Mouse (Mus musculus): Measurements from ENCODE around the gene Zfhx3. TPM values are rescaled to one million over a fixed set of nuclear protein-coding genes. Genes with fewer than 3 reads are reported as not detected.

The Zfhx3 gene
- polyA plus RNA-seq, 1 experiment: 14.0 TPM

GRCm38 (mm10) chr8:108951560-108951959 is 1009.1 kb downstream of the Zfhx3 start:
- peaks cover under 1% of the 10 kb centered on the region for H3K4me1 ChIP-seq (ENCODE audit: control insufficient read depth, insufficient read depth, low read length)
- no peaks in the 10 kb centered on the region; the same call in 1 of the 2 replicates for H3K27me3 ChIP-seq (ENCODE audit: control insufficient read depth, insufficient read depth, low read length, poor library complexity, severe bottlenecking)
- H3K27ac ChIP-seq (ENCODE audit: insufficient read depth, low read length): no peak overlapping the region
- TF ChIP-seq EP300 (IDR thresholded peaks at IDR 0.05; ENCODE audit: insufficient read depth, low read depth, low read length) (no peak), POLR2A (IDR thresholded peaks at IDR 0.05; ENCODE audit: insufficient read depth, low read length) (no peak), CTCF (IDR thresholded peaks at IDR 0.05; ENCODE audit: low read depth, low read length) (no peak)
- H3K4me3 ChIP-seq (ENCODE audit: low read depth, low read length): no peak overlapping the region
- H3K9ac ChIP-seq (ENCODE audit: low read depth, poor library complexity, severe bottlenecking): no peak overlapping the region
- no peaks in the 10 kb centered on the region for H3K36me3 ChIP-seq (ENCODE audit: control insufficient read depth, insufficient read depth, low read length, poor library complexity, severe bottlenecking)
- H3K9me3 ChIP-seq (replicated peaks; ENCODE audit: control insufficient read depth, insufficient read depth, low read length, poor library complexity, severe bottlenecking): no peaks in the 10 kb centered on the region

DNA sequence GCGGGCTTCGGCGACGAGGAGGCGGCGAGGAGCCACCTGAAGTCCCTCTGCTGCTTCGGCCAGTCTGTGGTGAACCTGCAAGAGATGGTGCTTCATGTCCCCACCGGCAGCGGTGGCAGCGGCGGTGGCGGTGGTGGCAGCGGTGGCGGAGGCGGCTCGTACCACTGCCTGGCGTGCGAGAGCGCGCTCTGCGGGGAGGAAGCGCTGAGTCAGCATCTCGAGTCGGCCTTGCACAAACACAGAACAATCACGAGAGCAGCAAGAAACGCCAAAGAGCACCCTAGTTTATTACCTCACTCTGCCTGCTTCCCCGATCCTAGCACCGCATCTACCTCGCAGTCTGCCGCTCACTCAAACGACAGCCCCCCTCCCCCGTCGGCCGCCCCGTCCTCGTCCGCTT is 1014.0 kb downstream of the Zfhx3 start:
- TF ChIP-seq EP300 (IDR thresholded peaks at IDR 0.05; ENCODE audit: insufficient read depth, low read depth, low read length) (no peak), CTCF (IDR thresholded peaks at IDR 0.05; ENCODE audit: low read depth, low read length) (no peak)
- peak overlapping the region; percentile 58 for H3K4me3 ChIP-seq (ENCODE audit: low read depth, low read length)
- H3K4me1 ChIP-seq (ENCODE audit: control insufficient read depth, insufficient read depth, low read length): no peaks in the 10 kb centered on the region
- no peaks in the 10 kb centered on the region for H3K36me3 ChIP-seq (ENCODE audit: control insufficient read depth, insufficient read depth, low read length, poor library complexity, severe bottlenecking)
- H3K9ac ChIP-seq (ENCODE audit: low read depth, poor library complexity, severe bottlenecking): peak overlapping the region; percentile 22
- no peak overlapping the region for H3K27ac ChIP-seq (ENCODE audit: insufficient read depth, low read length)
- H3K9me3 ChIP-seq (replicated peaks; ENCODE audit: control insufficient read depth, insufficient read depth, low read length, poor library complexity, severe bottlenecking): no peaks in the 10 kb centered on the region
- peaks cover 4% of the 10 kb centered on the region for H3K27me3 ChIP-seq (ENCODE audit: control insufficient read depth, insufficient read depth, low read length, poor library complexity, severe bottlenecking)

DNA sequence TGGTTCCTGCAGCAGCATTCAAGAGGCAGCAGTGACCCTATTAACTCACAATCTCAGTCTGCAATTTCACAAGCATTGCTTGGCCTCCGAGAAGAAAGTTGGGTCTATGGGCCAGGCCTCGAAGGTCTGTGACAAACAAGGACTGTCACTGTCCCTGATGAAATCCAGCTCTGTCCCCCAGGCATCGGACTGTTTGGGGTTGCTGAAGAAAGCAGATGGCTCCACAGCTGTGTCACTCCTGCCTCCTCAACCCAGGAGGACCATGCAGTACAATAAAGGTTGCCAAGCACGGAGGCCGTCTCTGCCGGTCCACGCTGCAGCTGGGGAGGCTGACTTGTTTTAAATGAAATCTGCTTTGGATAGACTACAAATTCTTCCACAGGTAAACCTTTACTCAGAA is 1020.1 kb downstream of the Zfhx3 start:
- Histone ChIP-seq H3K4me3 (ENCODE audit: low read depth, low read length) (no peak overlapping the region), H3K27me3 (ENCODE audit: control insufficient read depth, insufficient read depth, low read length, poor library complexity, severe bottlenecking) (no peaks in the 10 kb centered on the region; the same call in 1 of the 2 replicates), H3K9me3 (replicated peaks; ENCODE audit: control insufficient read depth, insufficient read depth, low read length, poor library complexity, severe bottlenecking) (no peaks in the 10 kb centered on the region), H3K27ac (ENCODE audit: insufficient read depth, low read length) (no peak overlapping the region), H3K9ac (ENCODE audit: low read depth, poor library complexity, severe bottlenecking) (no peak overlapping the region), H3K4me1 (ENCODE audit: control insufficient read depth, insufficient read depth, low read length) (no peaks in the 10 kb centered on the region), H3K36me3 (ENCODE audit: control insufficient read depth, insufficient read depth, low read length, poor library complexity, severe bottlenecking) (no peaks in the 10 kb centered on the region)
- no peak for TF ChIP-seq EP300 (IDR thresholded peaks at IDR 0.05; ENCODE audit: insufficient read depth, low read depth, low read length)
- TF ChIP-seq CTCF (IDR thresholded peaks at IDR 0.05; ENCODE audit: low read depth, low read length): no peak
- TF ChIP-seq POLR2A (IDR thresholded peaks at IDR 0.05; ENCODE audit: insufficient read depth, low read length): no peak

DNA sequence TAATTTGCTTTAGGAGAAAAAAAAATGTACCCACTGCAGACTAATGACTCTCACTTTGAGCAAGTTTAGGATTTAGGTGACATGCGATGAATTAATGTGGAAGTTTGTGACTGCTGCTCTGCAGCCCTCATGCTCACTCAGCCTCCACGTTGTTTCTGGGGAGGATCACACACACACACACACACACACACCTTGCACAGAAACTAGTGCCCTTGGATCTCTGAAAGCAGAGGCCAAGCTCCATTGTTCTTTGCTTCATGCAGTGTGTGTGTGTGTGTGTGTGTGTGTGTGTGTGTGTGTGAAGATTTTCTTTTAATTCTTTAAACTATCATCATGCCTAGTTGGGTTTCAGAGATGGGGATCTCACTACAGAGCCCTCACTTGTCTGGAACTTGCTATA is 1020.7 kb downstream of the Zfhx3 start:
- Histone ChIP-seq H3K27ac (ENCODE audit: insufficient read depth, low read length) (no peak overlapping the region), H3K9me3 (replicated peaks; ENCODE audit: control insufficient read depth, insufficient read depth, low read length, poor library complexity, severe bottlenecking) (no peaks in the 10 kb centered on the region)
- TF ChIP-seq EP300 (IDR thresholded peaks at IDR 0.05; ENCODE audit: insufficient read depth, low read depth, low read length) (no peak), CTCF (IDR thresholded peaks at IDR 0.05; ENCODE audit: low read depth, low read length) (no peak), POLR2A (IDR thresholded peaks at IDR 0.05; ENCODE audit: insufficient read depth, low read length) (no peak)

GRCm38 (mm10) chr8:108966041-108966440 is 1023.6 kb downstream of the Zfhx3 start:
- Histone ChIP-seq H3K9me3 (replicated peaks; ENCODE audit: control insufficient read depth, insufficient read depth, low read length, poor library complexity, severe bottlenecking) (no peaks in the 10 kb centered on the region), H3K36me3 (ENCODE audit: control insufficient read depth, insufficient read depth, low read length, poor library complexity, severe bottlenecking) (no peaks in the 10 kb centered on the region), H3K4me3 (ENCODE audit: low read depth, low read length) (no peak overlapping the region), H3K9ac (ENCODE audit: low read depth, poor library complexity, severe bottlenecking) (no peak overlapping the region), H3K4me1 (ENCODE audit: control insufficient read depth, insufficient read depth, low read length) (no peaks in the 10 kb centered on the region), H3K27ac (ENCODE audit: insufficient read depth, low read length) (no peak overlapping the region), H3K27me3 (ENCODE audit: control insufficient read depth, insufficient read depth, low read length, poor library complexity, severe bottlenecking) (no peaks in the 10 kb centered on the region; the same call in 1 of the 2 replicates)
- TF ChIP-seq CTCF (IDR thresholded peaks at IDR 0.05; ENCODE audit: low read depth, low read length): no peak
- no peak for TF ChIP-seq EP300 (IDR thresholded peaks at IDR 0.05; ENCODE audit: insufficient read depth, low read depth, low read length)
- TF ChIP-seq POLR2A (IDR thresholded peaks at IDR 0.05; ENCODE audit: insufficient read depth, low read length): no peak

More for the DNA sequence above, 1020.7 kb downstream of the Zfhx3 start:
- H3K36me3 ChIP-seq (ENCODE audit: control insufficient read depth, insufficient read depth, low read length, poor library complexity, severe bottlenecking): no peaks in the 10 kb centered on the region
- no peak overlapping the region for H3K4me3 ChIP-seq (ENCODE audit: low read depth, low read length)
- no peaks in the 10 kb centered on the region for H3K4me1 ChIP-seq (ENCODE audit: control insufficient read depth, insufficient read depth, low read length)
- H3K9ac ChIP-seq (ENCODE audit: low read depth, poor library complexity, severe bottlenecking): no peak overlapping the region
- no peaks in the 10 kb centered on the region; the same call in 1 of the 2 replicates for H3K27me3 ChIP-seq (ENCODE audit: control insufficient read depth, insufficient read depth, low read length, poor library complexity, severe bottlenecking)

GRCm38 (mm10) chr8:108973639-108974325 is 1031.3 kb downstream of the Zfhx3 start:
- Histone ChIP-seq H3K4me3 (ENCODE audit: low read depth, low read length) (no peak overlapping the region), H3K9ac (ENCODE audit: low read depth, poor library complexity, severe bottlenecking) (no peak overlapping the region), H3K36me3 (ENCODE audit: control insufficient read depth, insufficient read depth, low read length, poor library complexity, severe bottlenecking) (no peaks in the 10 kb centered on the region), H3K4me1 (ENCODE audit: control insufficient read depth, insufficient read depth, low read length) (no peaks in the 10 kb centered on the region), H3K27ac (ENCODE audit: insufficient read depth, low read length) (no peak overlapping the region), H3K27me3 (ENCODE audit: control insufficient read depth, insufficient read depth, low read length, poor library complexity, severe bottlenecking) (no peaks in the 10 kb centered on the region), H3K9me3 (replicated peaks; ENCODE audit: control insufficient read depth, insufficient read depth, low read length, poor library complexity, severe bottlenecking) (no peaks in the 10 kb centered on the region)
- no peak for TF ChIP-seq CTCF (IDR thresholded peaks at IDR 0.05; ENCODE audit: low read depth, low read length)
- no peak for TF ChIP-seq POLR2A (IDR thresholded peaks at IDR 0.05; ENCODE audit: insufficient read depth, low read length)
- TF ChIP-seq EP300 (IDR thresholded peaks at IDR 0.05; ENCODE audit: insufficient read depth, low read depth, low read length): no peak
